Mouse (Mus musculus) heart, postnatal 0 days (tissue): ENCODE measurements around the gene Jazf1. TPM values are rescaled to one million over a fixed set of nuclear protein-coding genes. Genes with fewer than 3 reads are reported as not detected.

ENCODE experiments used
- ATAC-seq: fragments of 200-750 bp; cut with Nextera tagmentation; 2 replicates; pipeline ENCODE4 v1.8.0; 2017; ENCODE audit warnings: low read depth, moderate number of reproducible peaks, moderate library complexity; ENCODE audit not compliant: insufficient read depth
- DNase-seq: peaks from one replicate; pipeline ENCODE4 v3.0.0-alpha.2; 2016; ENCODE audit warnings: low spot score
- H3K27ac ChIP-seq: fragments of 300-500 bp; sonication (generic); 2 replicates; pipeline ENCODE4 v1.5.1; 2014; ENCODE audit warnings: low read depth, mild to moderate bottlenecking
- H3K27me3 ChIP-seq: fragments of 300-500 bp; sonication (generic); 2 replicates; pipeline ENCODE4 v1.6.1; 2014; ENCODE audit warnings: low read length, mixed read lengths; ENCODE audit not compliant: control insufficient read depth, insufficient read depth
- H3K36me3 ChIP-seq: fragments of 300-500 bp; sonication (generic); replicated peaks from 2 replicates; pipeline ENCODE4 v1.6.1; 2014; ENCODE audit warnings: low read length, mixed read lengths; ENCODE audit not compliant: control insufficient read depth, insufficient read depth
- H3K4me1 ChIP-seq: fragments of 300-500 bp; sonication (generic); 2 replicates; pipeline ENCODE4 v1.6.1; 2014; ENCODE audit warnings: antibody characterized with exemption; ENCODE audit not compliant: control insufficient read depth, insufficient read depth
- H3K4me2 ChIP-seq: fragments of 300-500 bp; sonication (generic); 2 replicates; pipeline ENCODE4 v1.6.1; 2014; ENCODE audit warnings: low read depth, mild to moderate bottlenecking, low read length, moderate library complexity
- H3K4me3 ChIP-seq: fragments of 300-500 bp; sonication (generic); 2 replicates; pipeline ENCODE4 v1.5.1; 2014; ENCODE audit warnings: low read depth, low read length
- H3K9ac ChIP-seq: fragments of 300-500 bp; sonication (generic); replicated peaks from 2 replicates; pipeline ENCODE4 v1.6.1; 2014; ENCODE audit warnings: low read depth, low read length, mixed read lengths
- H3K9me3 ChIP-seq: fragments of 300-500 bp; sonication (generic); replicated peaks from 2 replicates; pipeline ENCODE4 v1.6.1; 2016; ENCODE audit warnings: low read length; ENCODE audit not compliant: control insufficient read depth
- CTCF ChIP-seq: IDR thresholded peaks from 2 replicates; pipeline ENCODE4 v1.5.1; 2016; ENCODE audit warnings: antibody characterized with exemption, control low read depth, low read depth
- EP300 ChIP-seq: IDR thresholded peaks from 2 replicates; pipeline ENCODE4 v1.6.1; 2016; ENCODE audit warnings: antibody characterized with exemption, low read depth
- WGBS: fragments of 180-500 bp; shearing (Covaris S2); extraction: QIAGEN DNeasy Blood & Tissue Kit; methylation state at CpG from one replicate; pipeline ENCODE4 v1.1.7; 2014; 5-methylcytosine and 5-hydroxymethylcytosine counted together
- polyA plus RNA-seq: library from polyadenylated mRNA; unstranded; fragments of >200 nt; fragmentation: Nextera tagmentation; extraction: Ambion mirVana; gene quantifications from 2 replicates; pipeline ENCODE4 v1.2.1, GENCODE M21; 2015
- total RNA-seq: library from RNA; depleted of rRNA; stranded (reverse); fragments of >200 nt; gene quantifications from 2 replicates; pipeline ENCODE4 v1.2.3, GENCODE M21; 2014; ENCODE audit warnings: low replicate concordance

Jazf1 gene
- total and polyA plus RNA-seq, 2 experiments from 2014 or later = 6.0 to 9.5 TPM

DNA sequence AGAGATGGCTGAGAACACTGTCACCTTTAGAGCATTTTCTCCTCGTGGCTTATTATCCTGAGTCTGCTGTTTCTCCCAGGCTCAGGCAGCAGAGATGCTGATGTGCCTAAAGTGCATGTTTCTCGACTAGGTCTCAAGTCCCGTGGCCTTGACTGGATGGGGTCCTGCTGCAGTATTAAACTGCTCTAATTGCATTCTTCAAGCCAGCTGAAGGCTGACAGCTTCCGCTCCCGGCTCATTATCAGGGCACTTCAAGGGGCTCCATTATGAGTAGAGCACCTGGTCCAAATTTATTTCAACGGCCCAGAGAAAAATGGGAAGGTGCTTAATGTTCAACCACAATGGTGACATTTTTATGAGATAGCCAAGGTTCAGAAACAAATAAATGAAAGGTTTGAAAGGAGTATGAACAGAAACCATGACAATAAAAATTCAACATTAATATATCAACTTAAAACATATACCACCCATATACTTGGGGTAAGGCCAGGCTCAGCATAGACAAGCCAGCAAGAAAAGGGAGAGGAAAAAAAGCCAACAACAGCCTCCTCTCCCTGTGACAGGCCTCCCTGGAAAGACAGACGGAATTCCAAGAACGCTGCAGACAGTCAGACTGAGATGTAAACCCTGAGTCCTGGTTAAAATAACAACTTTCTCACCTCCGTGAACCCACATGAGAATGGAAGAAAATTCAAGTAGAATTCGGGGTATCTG, 100.7 kb downstream of the Jazf1 start:
- Histone ChIP-seq H3K9me3 (no peaks in the 10 kb centered on the region), H3K9ac (no peak overlapping the region), H3K27me3 (no peaks in the 10 kb centered on the region), H3K4me2 (no peak overlapping the region), H3K4me3 (no peak overlapping the region), H3K36me3 (no peaks in the 10 kb centered on the region), H3K27ac (peak overlapping the region; percentile 61), H3K4me1 (peaks cover 51% of the 10 kb centered on the region)
- no peak for TF ChIP-seq EP300
- ATAC-seq = no peak
- 38% methylated on average over 10 of the region's 10 CpGs for WGBS
- DNase-seq = no peak

- peaks cover 63% of the 10 kb centered on the region for H3K4me1 ChIP-seq
- DNase-seq (peak; percentile 84), ATAC-seq (peak; percentile 90)
- H3K4me2 ChIP-seq = 0 out of 2 replicates have a peak overlapping the region, but pooled peaks have one; percentile 2
- H3K9me3 ChIP-seq = no peaks in the 10 kb centered on the region
- 13% methylated on average over 4 of the region's 4 CpGs for WGBS
- peak overlapping the region; percentile 92 for H3K27ac ChIP-seq
- H3K27me3 ChIP-seq = no peaks in the 10 kb centered on the region
- TF ChIP-seq EP300 (no peak), CTCF (no peak)
- no peak overlapping the region for H3K4me3 ChIP-seq
- H3K9ac ChIP-seq = 0 out of 2 replicates have a peak overlapping the region, but pooled peaks have one; percentile 32
- H3K36me3 ChIP-seq = no peaks in the 10 kb centered on the region
These were observed 102.4 kb downstream of the Jazf1 start for GRCm38 (mm10) chr6:52966001-52966400.

DNA sequence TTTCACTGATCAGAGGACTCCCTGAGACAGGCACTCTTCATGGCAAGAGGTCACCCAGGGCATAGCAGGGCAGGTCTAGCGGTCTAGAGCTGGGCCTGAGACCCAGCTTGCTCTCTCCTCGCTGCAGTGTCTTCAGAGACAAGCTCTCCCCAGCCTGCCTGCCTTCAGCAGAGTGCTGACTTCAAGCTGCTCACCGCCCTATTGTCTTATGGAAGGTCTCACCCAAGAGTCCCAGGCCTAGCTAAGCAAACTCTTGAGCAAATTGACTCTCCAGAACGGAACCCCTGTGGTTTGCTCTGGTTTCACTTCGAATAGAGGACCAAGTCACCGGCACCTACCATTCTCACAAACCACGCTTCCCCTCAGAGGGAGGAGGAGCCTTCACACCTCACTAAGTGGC, 103.1 kb downstream of the Jazf1 start:
- H3K9ac ChIP-seq = 0 out of 2 replicates have a peak overlapping the region, but pooled peaks have one; percentile 32
- no peaks in the 10 kb centered on the region for H3K27me3 ChIP-seq
- H3K9me3 ChIP-seq = no peaks in the 10 kb centered on the region
- peaks cover 63% of the 10 kb centered on the region for H3K4me1 ChIP-seq
- 0 out of 2 replicates have a peak overlapping the region, but pooled peaks have one; percentile 6 for H3K4me2 ChIP-seq
- no peak overlapping the region for H3K4me3 ChIP-seq
- peak overlapping the region; percentile 92 for H3K27ac ChIP-seq
- no peaks in the 10 kb centered on the region for H3K36me3 ChIP-seq
- 43% methylated on average over 7 of the region's 7 CpGs for WGBS
- TF ChIP-seq CTCF (no peak), EP300 (no peak)
- DNase-seq (no peak), ATAC-seq (no peak)

- Histone ChIP-seq H3K9ac (no peak overlapping the region), H3K9me3 (no peaks in the 10 kb centered on the region), H3K36me3 (no peaks in the 10 kb centered on the region), H3K4me1 (peaks cover 63% of the 10 kb centered on the region), H3K27ac (peak overlapping the region; percentile 51; the same call in 1 of the 2 replicates), H3K27me3 (no peaks in the 10 kb centered on the region), H3K4me3 (no peak overlapping the region), H3K4me2 (no peak overlapping the region)
- WGBS = 48% methylated on average over 13 of the region's 13 CpGs
- ATAC-seq = no peak
- DNase-seq = no peak
- TF ChIP-seq EP300 (no peak), CTCF (no peak)
These were observed 104.4 kb downstream of the Jazf1 start for GRCm38 (mm10) chr6:52963840-52964690.

DNA sequence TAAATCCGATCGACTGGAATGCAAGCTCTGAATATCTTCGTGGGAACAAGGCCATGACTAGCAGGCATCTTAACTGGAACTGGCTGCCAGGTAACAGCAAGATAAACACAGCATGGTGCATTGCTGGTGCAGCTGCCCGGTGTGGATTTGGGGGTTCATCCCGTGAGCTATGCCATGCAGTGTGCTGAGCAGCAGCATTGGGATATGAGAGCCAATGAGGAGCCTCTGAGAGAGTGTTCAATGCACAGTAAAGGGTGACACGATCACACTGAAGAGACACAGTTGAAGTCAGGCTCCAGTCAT, 105.0 kb downstream of the Jazf1 start:
- peak overlapping the region; percentile 51; the same call in 1 of the 2 replicates for H3K27ac ChIP-seq
- TF ChIP-seq CTCF (no peak), EP300 (no peak)
- H3K4me1 ChIP-seq = peaks cover 61% of the 10 kb centered on the region
- ATAC-seq = no peak
- H3K36me3 ChIP-seq = no peaks in the 10 kb centered on the region
- H3K9ac ChIP-seq = no peak overlapping the region
- no peaks in the 10 kb centered on the region for H3K27me3 ChIP-seq
- no peaks in the 10 kb centered on the region for H3K9me3 ChIP-seq
- H3K4me2 ChIP-seq = no peak overlapping the region
- H3K4me3 ChIP-seq = no peak overlapping the region
- peak; percentile 37 for DNase-seq
- WGBS = 31% methylated on average over 6 of the region's 6 CpGs
